21 mouse cellular contexts compared by ENCODE assay signal in the genomic region with DNA sequence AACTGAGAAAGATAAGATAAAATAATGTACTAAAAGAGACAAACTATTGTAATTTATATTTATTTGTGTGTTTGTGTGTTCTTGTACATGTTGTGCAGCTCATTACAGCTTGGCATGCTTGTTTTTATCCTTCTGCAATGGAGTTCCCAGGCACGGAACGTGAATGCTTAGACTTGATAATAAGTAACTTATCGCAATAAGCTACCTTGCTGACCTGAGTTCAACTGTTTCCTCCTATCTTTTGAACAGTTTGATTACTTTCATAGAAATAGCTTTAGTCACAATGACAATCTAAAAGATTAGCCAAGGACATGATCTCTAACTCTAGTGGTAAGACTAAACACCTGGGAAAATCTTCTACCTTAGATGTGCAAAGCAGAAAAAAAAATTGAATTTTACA.
DNase-seq lines count a peak whose midpoint lies in the region; ATAC-seq and TF ChIP-seq lines count a peak whose summit lies in the region.
"Had no signal": no experiment of that assay in that cellular context is flagged by ENCODE, and none has a peak within 500 bp of the region (broad histone marks: within the 10 kb centered on the region; RNA-seq: fewer than 3 reads in every experiment).

No protein-coding gene starts in this region.

- H3K9ac ChIP-seq in intestine, embryonic 15.5 days: no peak overlapping the region
- H3K9ac ChIP-seq in intestine, embryonic 16.5 days (ENCODE audit: low read depth, low read length): no peak overlapping the region
- no peak overlapping the region for H3K9ac ChIP-seq in intestine, postnatal 0 days (ENCODE audit: low read depth, low read length)

- H3K27ac ChIP-seq in intestine, embryonic 15.5 days: no peak overlapping the region
- H3K27ac ChIP-seq in intestine, embryonic 16.5 days (ENCODE audit: low read length): no peak overlapping the region
- H3K27ac ChIP-seq in intestine, postnatal 0 days (ENCODE audit: low read depth, low read length): no peak overlapping the region
- H3K27ac ChIP-seq in hindbrain, embryonic 10.5 days: no peak overlapping the region

- H3K36me3 ChIP-seq in intestine, embryonic 15.5 days: no peaks in the 10 kb centered on the region
- H3K36me3 ChIP-seq in intestine, embryonic 16.5 days (ENCODE audit: control insufficient read depth, insufficient read depth, low read length): no peaks in the 10 kb centered on the region
- H3K36me3 ChIP-seq in intestine, postnatal 0 days (ENCODE audit: control insufficient read depth, insufficient read depth): no peaks in the 10 kb centered on the region
- H3K36me3 ChIP-seq in hindbrain, embryonic 10.5 days: no peaks in the 10 kb centered on the region
- H3K36me3 ChIP-seq: G1E had no signal

- H3K4me1 ChIP-seq in intestine, embryonic 15.5 days (replicated peaks): no peaks in the 10 kb centered on the region
- H3K4me1 ChIP-seq in intestine, embryonic 16.5 days (ENCODE audit: control insufficient read depth, insufficient read depth, low read length): no peaks in the 10 kb centered on the region
- no peaks in the 10 kb centered on the region for H3K4me1 ChIP-seq in intestine, postnatal 0 days (replicated peaks; ENCODE audit: control insufficient read depth, insufficient read depth, low read length)
- no peaks in the 10 kb centered on the region for H3K4me1 ChIP-seq in hindbrain, embryonic 10.5 days (replicated peaks)

- no peak for TF ChIP-seq CTCF in intestine, postnatal 0 days (IDR thresholded peaks at IDR 0.05; ENCODE audit: low read depth)

- ATAC-seq in intestine, embryonic 15.5 days: peak; percentile 55; the same call in 1 of the 2 replicates
- ATAC-seq in intestine, embryonic 16.5 days: peak; percentile 79
- ATAC-seq in intestine, postnatal 0 days: peak; percentile 54; the same call in 1 of the 2 replicates
- ATAC-seq: activated CD4-positive, CD25-positive, alpha-beta regulatory T cell, adult 4 months; CD4-positive, CD25-positive, alpha-beta regulatory T cell, adult 4 months; Patski had no signal

- DNase-seq in ovary, adult 18-20 months (ENCODE audit: low spot score): no peak
- DNase-seq in lung, postnatal 14 days: no peak
- no peak for DNase-seq in hindbrain, embryonic 10.5 days (ENCODE audit: low spot score)
- DNase-seq: adrenal gland, adult 2 months; adrenal gland, adult 8-10 months; adrenal gland, postnatal 10 days; adrenal gland, postnatal 14 days; adrenal gland, postnatal 25 days; adrenal gland, postnatal 36 days; B cell, adult 2 months; cerebellum, adult 11 months; cerebellum, adult 11-12 months; cerebellum, adult 18-20 months had no signal

- no peak overlapping the region for H3K4me2 ChIP-seq in intestine, embryonic 15.5 days (replicated peaks)
- H3K4me2 ChIP-seq in intestine, embryonic 16.5 days (ENCODE audit: low read depth, low read length): no peak overlapping the region
- no peak overlapping the region for H3K4me2 ChIP-seq in intestine, postnatal 0 days (replicated peaks; ENCODE audit: low read depth)

- H3K27me3 ChIP-seq in intestine, embryonic 15.5 days (replicated peaks): no peaks in the 10 kb centered on the region
- H3K27me3 ChIP-seq in intestine, embryonic 16.5 days (replicated peaks; ENCODE audit: control insufficient read depth, insufficient read depth, low read length): no peaks in the 10 kb centered on the region
- no peaks in the 10 kb centered on the region for H3K27me3 ChIP-seq in intestine, postnatal 0 days (replicated peaks; ENCODE audit: control insufficient read depth, insufficient read depth, low read length)
- no peaks in the 10 kb centered on the region for H3K27me3 ChIP-seq in hindbrain, embryonic 10.5 days (ENCODE audit: insufficient read depth, poor library complexity, severe bottlenecking)
- H3K27me3 ChIP-seq: CH12.LX, Patski had no signal

- WGBS in intestine, embryonic 15.5 days: 69% methylated on average over 3 of the region's 3 CpGs
- WGBS in intestine, embryonic 16.5 days: 52% methylated on average over 3 of the region's 3 CpGs
- WGBS in intestine, postnatal 0 days: 46% methylated on average over 3 of the region's 3 CpGs
- WGBS in hindbrain, embryonic 10.5 days: 93% methylated on average over 3 of the region's 3 CpGs

- H3K9me3 ChIP-seq in intestine, embryonic 15.5 days: no peaks in the 10 kb centered on the region
- no peaks in the 10 kb centered on the region for H3K9me3 ChIP-seq in intestine, embryonic 16.5 days (ENCODE audit: control insufficient read depth, low read length)
- no peaks in the 10 kb centered on the region for H3K9me3 ChIP-seq in intestine, postnatal 0 days (ENCODE audit: control insufficient read depth)
- H3K9me3 ChIP-seq in hindbrain, embryonic 10.5 days: no peaks in the 10 kb centered on the region

- H3K4me3 ChIP-seq in intestine, embryonic 15.5 days (replicated peaks): no peak overlapping the region
- no peak overlapping the region for H3K4me3 ChIP-seq in intestine, embryonic 16.5 days (ENCODE audit: low read length)
- no peak overlapping the region for H3K4me3 ChIP-seq in intestine, postnatal 0 days (ENCODE audit: low read depth, low read length)
- no peak overlapping the region for H3K4me3 ChIP-seq in hindbrain, embryonic 10.5 days
